Mouse (Mus musculus): Measurements from ENCODE around the gene Tgfbr1. TPM values are rescaled to one million over a fixed set of nuclear protein-coding genes. Genes with fewer than 3 reads are reported as not detected.

The Tgfbr1 gene
- polyA plus RNA-seq, 2 experiments, result 35.1 to 43.0 TPM

DNA sequence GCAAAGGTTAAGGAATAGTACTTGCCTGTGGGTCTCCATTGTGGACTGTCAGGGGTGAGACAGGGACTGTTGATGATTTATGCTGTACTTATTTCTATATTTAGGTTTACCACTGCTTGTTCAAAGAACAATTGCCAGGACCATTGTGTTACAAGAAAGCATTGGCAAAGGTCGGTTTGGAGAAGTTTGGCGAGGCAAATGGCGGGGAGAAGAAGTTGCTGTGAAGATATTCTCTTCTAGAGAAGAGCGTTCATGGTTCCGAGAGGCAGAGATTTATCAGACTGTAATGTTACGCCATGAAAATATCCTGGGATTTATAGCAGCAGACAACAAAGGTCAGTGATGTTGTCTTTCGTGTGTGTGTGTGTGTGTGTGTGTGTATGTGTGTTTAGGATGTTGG lies 43.2 kb downstream of the Tgfbr1 start:
- ATAC-seq (ENCODE audit: low FRiP score, low read depth), result no peak
- H3K4me1 ChIP-seq (ENCODE audit: control insufficient read depth, insufficient read depth, low read length), result no peaks in the 10 kb centered on the region
- no peak for TF ChIP-seq POLR2A (IDR thresholded peaks at IDR 0.05; ENCODE audit: borderline replicate concordance, extremely low read depth, insufficient read depth, insufficient read length)
- peaks cover 38% of the 10 kb centered on the region for H3K36me3 ChIP-seq (ENCODE audit: control insufficient read depth, insufficient read depth, low read length)
- H3K9ac ChIP-seq (ENCODE audit: low read depth, low read length, severe bottlenecking), result no peak overlapping the region
- no peak for DNase-seq (ENCODE audit: low spot score)
- no peaks in the 10 kb centered on the region for H3K27me3 ChIP-seq (ENCODE audit: control insufficient read depth, insufficient read depth, low read length)
- H3K9me3 ChIP-seq (ENCODE audit: control insufficient read depth, low read length), result no peaks in the 10 kb centered on the region
- H3K4me2 ChIP-seq (replicated peaks; ENCODE audit: low read depth, low read length, severe bottlenecking), result no peak overlapping the region
- H3K4me3 ChIP-seq (replicated peaks; ENCODE audit: low read length), result no peak overlapping the region
- WGBS, result 92% methylated on average over 7 of the region's 7 CpGs
- no peak overlapping the region for H3K27ac ChIP-seq (replicated peaks; ENCODE audit: low read depth, low read length)

DNA sequence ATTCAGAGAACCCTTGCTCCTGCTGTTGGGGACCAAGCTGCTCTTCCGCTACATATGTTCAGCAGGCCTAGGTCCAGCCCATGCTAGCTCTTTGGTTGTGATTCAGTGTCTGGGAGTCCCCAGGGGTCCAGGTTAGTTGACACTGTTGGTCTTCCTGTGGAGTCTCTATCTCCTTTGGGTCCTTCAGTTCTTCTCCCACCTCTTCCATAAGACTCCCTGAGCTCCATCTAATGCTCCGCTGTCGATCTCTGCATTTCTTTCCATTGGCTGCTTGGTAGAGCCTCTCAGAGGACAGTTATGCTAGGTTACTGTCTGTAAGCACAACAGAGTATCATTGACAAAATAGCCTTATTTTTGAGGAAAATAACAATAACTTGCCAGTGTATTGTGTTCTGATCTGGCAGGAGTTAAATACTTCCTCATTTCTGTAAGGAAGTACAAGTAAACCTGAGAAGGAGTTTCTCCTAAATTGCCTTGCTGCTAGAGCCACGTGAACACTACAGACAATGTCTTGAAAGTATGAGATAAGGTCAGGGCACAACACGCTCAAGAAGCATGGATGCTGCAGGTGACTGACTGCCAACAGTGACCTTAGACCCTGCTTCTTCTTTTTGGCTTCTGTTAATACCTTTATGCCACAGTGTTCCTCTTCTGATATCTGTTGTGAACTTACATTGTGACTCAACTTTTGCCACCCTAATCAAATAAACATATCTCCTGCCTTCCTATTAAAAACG lies 45.1 kb downstream of the Tgfbr1 start:
- Histone ChIP-seq H3K4me3 (replicated peaks; ENCODE audit: low read length) (no peak overlapping the region), H3K9me3 (ENCODE audit: control insufficient read depth, low read length) (no peaks in the 10 kb centered on the region), H3K27ac (replicated peaks; ENCODE audit: low read depth, low read length) (no peak overlapping the region), H3K9ac (ENCODE audit: low read depth, low read length, severe bottlenecking) (no peak overlapping the region), H3K4me1 (ENCODE audit: control insufficient read depth, insufficient read depth, low read length) (no peaks in the 10 kb centered on the region), H3K4me2 (replicated peaks; ENCODE audit: low read depth, low read length, severe bottlenecking) (no peak overlapping the region), H3K36me3 (ENCODE audit: control insufficient read depth, insufficient read depth, low read length) (peaks cover 48% of the 10 kb centered on the region), H3K27me3 (ENCODE audit: control insufficient read depth, insufficient read depth, low read length) (no peaks in the 10 kb centered on the region)
- WGBS, result 90% methylated on average over 6 of the region's 6 CpGs
- DNase-seq (ENCODE audit: low spot score) (no peak), ATAC-seq (ENCODE audit: low FRiP score, low read depth) (no peak)
- no peak for TF ChIP-seq POLR2A (IDR thresholded peaks at IDR 0.05; ENCODE audit: borderline replicate concordance, extremely low read depth, insufficient read depth, insufficient read length)

DNA sequence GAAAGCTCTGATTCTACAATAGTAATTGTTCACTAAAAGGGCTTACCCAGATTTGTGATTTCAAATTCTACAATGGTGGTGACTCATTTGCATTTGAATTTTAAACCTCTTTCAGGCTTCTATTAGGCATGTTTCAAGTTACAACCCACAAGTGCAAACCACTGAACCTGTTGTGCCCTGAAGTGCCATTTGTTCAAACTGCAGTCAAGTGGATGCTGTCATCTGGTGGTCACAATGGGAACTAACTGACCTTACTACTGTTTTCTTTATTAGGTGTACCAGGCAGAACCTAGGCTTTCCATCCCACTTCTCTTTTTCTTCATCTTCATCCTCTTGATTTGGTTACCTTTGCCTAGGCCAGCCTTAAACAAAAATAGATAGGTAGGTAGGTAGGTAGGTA lies 46.8 kb downstream of the Tgfbr1 start:
- Histone ChIP-seq H3K4me1 (ENCODE audit: control insufficient read depth, insufficient read depth, low read length) (no peaks in the 10 kb centered on the region), H3K27ac (replicated peaks; ENCODE audit: low read depth, low read length) (no peak overlapping the region), H3K4me3 (replicated peaks; ENCODE audit: low read length) (no peak overlapping the region), H3K36me3 (ENCODE audit: control insufficient read depth, insufficient read depth, low read length) (peaks cover 53% of the 10 kb centered on the region), H3K9ac (ENCODE audit: low read depth, low read length, severe bottlenecking) (no peak overlapping the region), H3K4me2 (replicated peaks; ENCODE audit: low read depth, low read length, severe bottlenecking) (no peak overlapping the region), H3K9me3 (ENCODE audit: control insufficient read depth, low read length) (no peaks in the 10 kb centered on the region), H3K27me3 (ENCODE audit: control insufficient read depth, insufficient read depth, low read length) (no peaks in the 10 kb centered on the region)
- no peak for TF ChIP-seq POLR2A (IDR thresholded peaks at IDR 0.05; ENCODE audit: borderline replicate concordance, extremely low read depth, insufficient read depth, insufficient read length)
- peak; percentile 33 for DNase-seq (ENCODE audit: low spot score)
- no peak for ATAC-seq (ENCODE audit: low FRiP score, low read depth)

DNA sequence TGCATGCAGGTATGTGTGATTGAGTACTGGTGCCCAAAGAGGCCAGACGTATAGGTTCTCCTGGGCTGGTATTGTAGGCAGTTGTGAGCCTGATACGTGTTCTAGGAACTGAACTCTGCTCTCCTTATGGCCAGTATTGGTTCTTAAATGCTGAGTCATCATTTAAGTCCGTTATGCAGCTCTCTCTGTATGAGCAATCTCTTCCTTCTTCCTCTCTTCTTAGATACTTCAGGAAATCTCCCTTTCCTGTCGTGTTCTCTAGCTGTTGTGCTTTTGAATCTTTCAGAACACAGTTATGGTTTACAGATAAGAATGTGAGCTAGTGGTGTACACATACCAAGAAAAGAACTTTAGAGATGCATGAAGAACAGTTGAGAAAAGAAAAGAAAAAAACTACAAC lies 47.3 kb downstream of the Tgfbr1 start:
- DNase-seq (ENCODE audit: low spot score) (no peak), ATAC-seq (ENCODE audit: low FRiP score, low read depth) (no peak)
- H3K9me3 ChIP-seq (ENCODE audit: control insufficient read depth, low read length), result no peaks in the 10 kb centered on the region
- H3K4me2 ChIP-seq (replicated peaks; ENCODE audit: low read depth, low read length, severe bottlenecking), result no peak overlapping the region
- WGBS, result 95% methylated on average over 4 of the region's 4 CpGs
- H3K27ac ChIP-seq (replicated peaks; ENCODE audit: low read depth, low read length), result no peak overlapping the region
- no peak for TF ChIP-seq POLR2A (IDR thresholded peaks at IDR 0.05; ENCODE audit: borderline replicate concordance, extremely low read depth, insufficient read depth, insufficient read length)
- no peak overlapping the region for H3K9ac ChIP-seq (ENCODE audit: low read depth, low read length, severe bottlenecking)
- H3K27me3 ChIP-seq (ENCODE audit: control insufficient read depth, insufficient read depth, low read length), result no peaks in the 10 kb centered on the region
- no peaks in the 10 kb centered on the region for H3K4me1 ChIP-seq (ENCODE audit: control insufficient read depth, insufficient read depth, low read length)
- H3K36me3 ChIP-seq (ENCODE audit: control insufficient read depth, insufficient read depth, low read length), result peaks cover 55% of the 10 kb centered on the region
- no peak overlapping the region for H3K4me3 ChIP-seq (replicated peaks; ENCODE audit: low read length)

DNA sequence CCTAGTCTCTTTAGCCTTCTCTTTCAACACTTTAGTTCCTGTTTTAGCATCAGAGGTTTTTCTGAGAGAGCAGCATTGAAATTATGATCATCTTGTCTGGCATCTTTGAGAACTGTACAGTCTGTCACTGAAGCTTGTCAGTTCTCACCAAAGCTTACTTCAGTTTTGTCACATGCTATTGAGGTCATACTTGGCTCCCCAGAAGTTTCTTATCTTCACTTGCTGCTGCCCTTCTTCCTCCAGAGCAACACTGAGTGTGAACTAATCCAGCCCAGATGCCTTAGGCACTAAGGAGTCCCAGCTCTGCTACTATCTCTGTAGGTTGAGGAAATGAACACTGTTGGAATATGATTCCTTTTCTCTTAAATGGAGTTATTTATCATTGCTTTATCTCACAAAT lies 49.2 kb downstream of the Tgfbr1 start:
- H3K9me3 ChIP-seq (ENCODE audit: control insufficient read depth, low read length), result no peaks in the 10 kb centered on the region
- TF ChIP-seq POLR2A (IDR thresholded peaks at IDR 0.05; ENCODE audit: borderline replicate concordance, extremely low read depth, insufficient read depth, insufficient read length), result no peak
- no peak overlapping the region for H3K9ac ChIP-seq (ENCODE audit: low read depth, low read length, severe bottlenecking)
- H3K4me3 ChIP-seq (replicated peaks; ENCODE audit: low read length), result no peak overlapping the region
- no peak for ATAC-seq (ENCODE audit: low FRiP score, low read depth)
- H3K27me3 ChIP-seq (ENCODE audit: control insufficient read depth, insufficient read depth, low read length), result no peaks in the 10 kb centered on the region
- no peak for DNase-seq (ENCODE audit: low spot score)
- no peak overlapping the region for H3K27ac ChIP-seq (replicated peaks; ENCODE audit: low read depth, low read length)
- H3K36me3 ChIP-seq (ENCODE audit: control insufficient read depth, insufficient read depth, low read length), result peaks cover 59% of the 10 kb centered on the region
- no peaks in the 10 kb centered on the region for H3K4me1 ChIP-seq (ENCODE audit: control insufficient read depth, insufficient read depth, low read length)
- no peak overlapping the region for H3K4me2 ChIP-seq (replicated peaks; ENCODE audit: low read depth, low read length, severe bottlenecking)

Measured in limb, embryonic 14.5 days (tissue).